Mouse (Mus musculus): ENCODE measurements around the gene Igfbp3. TPM values are rescaled to one million over a fixed set of nuclear protein-coding genes. Genes with fewer than 3 reads are reported as not detected.
A peak's percentile ranks its signal among the peaks of the same experiment; 100 is the strongest.

Igfbp3 gene
- total RNA-seq, 2 experiments from 2014 or later, result 33.3 to 36.6 TPM

- DNase-seq (ENCODE audit: low spot score in 2 of 2), result no peak
Observed at GRCm38 (mm10) chr11:7169645-7170044, 44.1 kb downstream of the Igfbp3 start.

DNA sequence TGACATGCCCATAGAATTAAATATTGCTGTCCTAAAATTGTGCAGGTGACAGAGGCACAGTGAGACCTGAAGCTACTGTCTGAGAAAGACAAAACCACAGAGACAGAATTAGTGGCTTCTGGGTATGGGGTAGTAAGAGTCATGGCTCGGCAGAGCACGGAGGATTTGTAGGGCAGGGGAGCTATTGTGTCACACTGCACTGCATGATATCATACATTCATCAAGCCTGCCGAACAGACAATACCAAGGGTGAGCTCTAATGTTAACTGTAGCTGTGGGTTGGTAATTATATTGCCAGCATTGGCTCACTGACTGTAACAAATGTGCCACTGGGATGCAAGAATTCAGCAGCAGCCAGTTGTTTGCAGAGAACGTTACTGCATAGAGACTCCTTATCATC is 49.3 kb downstream of the Igfbp3 start:
- no peak for DNase-seq (ENCODE audit: low spot score in 2 of 2)

GRCm38 (mm10) chr11:7161502-7162174 is 52.1 kb downstream of the Igfbp3 start:
- DNase-seq (ENCODE audit: low spot score in 2 of 2), result peak in 1 of 2 experiments; percentile 44

DNA sequence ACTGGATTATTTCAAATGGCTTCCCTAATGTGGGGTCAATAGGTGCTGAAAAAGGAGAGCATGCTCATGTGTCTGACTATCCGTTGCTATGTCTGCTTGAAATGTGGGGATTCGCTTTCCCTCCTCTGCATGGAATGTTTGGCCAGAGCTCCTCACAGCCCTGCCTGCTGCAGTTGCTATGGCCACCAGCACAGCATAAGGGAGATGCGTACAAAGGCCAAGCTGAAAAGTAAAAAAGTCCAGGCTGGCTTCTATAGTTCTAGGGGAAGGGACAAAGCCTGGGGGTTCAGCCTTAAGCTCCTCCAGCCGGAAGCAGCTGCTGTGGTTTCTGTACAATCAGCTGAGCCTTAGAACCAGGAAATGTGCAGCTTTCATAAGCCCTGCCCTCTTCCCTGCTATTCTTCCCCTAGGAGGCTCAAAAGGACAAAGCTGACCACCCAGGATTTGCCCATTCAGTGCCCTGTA is 53.1 kb downstream of the Igfbp3 start:
- DNase-seq (ENCODE audit: low spot score in 2 of 2), result no peak

DNA sequence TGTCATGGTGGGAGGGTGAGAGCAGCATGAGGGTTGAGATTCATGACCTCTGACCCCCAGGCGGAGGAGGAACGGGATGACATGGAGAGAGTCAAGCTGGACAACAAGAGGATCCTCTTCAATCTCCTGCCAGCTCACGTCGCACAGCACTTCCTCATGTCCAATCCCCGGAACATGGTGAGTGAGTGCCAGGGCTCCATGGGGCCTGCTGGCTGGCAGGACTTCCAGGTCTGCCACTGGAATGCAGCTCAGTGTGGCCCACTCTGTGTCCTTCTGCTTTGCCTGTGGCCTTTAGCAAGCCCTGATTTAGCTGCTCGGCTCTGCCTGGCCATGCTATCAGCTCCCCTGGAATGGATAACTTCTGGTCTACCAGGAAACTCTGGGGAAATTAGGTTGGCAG is 53.6 kb downstream of the Igfbp3 start:
- no peak for DNase-seq (ENCODE audit: low spot score in 2 of 2)

DNA sequence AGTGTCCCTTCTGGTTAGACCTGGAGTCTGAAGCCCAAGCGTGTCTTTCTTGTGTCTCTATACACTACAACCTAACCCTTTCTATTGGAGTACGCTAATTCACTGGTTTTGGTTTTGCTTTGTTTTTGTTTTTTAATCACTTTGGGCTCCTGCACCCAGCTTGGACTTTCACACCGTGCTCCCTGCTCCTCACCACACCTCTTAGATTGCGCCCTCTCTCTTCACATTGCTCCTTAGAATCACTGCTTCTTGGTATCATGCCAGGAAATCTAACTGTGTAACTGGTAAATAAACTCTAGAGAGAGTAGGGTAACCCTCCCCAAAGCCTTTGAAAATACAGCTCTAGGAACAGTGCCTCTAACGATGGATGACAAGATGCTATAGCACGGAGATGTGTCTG is 55.5 kb downstream of the Igfbp3 start:
- no peak for DNase-seq (ENCODE audit: low spot score in 2 of 2)

GRCm38 (mm10) chr11:7156427-7156826 is 57.3 kb downstream of the Igfbp3 start:
- DNase-seq (ENCODE audit: low spot score in 2 of 2), result no peak

Other genes starting within 250 kb of the Igfbp3 start
- gene Adcy1, start 150.4 kb downstream of the Igfbp3 start, total RNA-seq (2021), result 100 to 1,000 TPM; 196 to 212 TPM
- gene Gm11985, start 25.4 kb downstream of the Igfbp3 start, total RNA-seq (2021), result not detected
- gene Igfbp1, start 16.1 kb downstream of the Igfbp3 start, total RNA-seq (2021), result not detected

All from layer of hippocampus, postnatal 14 days (tissue).